Mouse (Mus musculus): ENCODE measurements at regions not wholly inside any gene's neighbourhood (a gene's known extent, or its start where the extent isn't known, plus 50 kb on each side); places are given as distances from the start of the nearest gene placed in this dataset.

DNA sequence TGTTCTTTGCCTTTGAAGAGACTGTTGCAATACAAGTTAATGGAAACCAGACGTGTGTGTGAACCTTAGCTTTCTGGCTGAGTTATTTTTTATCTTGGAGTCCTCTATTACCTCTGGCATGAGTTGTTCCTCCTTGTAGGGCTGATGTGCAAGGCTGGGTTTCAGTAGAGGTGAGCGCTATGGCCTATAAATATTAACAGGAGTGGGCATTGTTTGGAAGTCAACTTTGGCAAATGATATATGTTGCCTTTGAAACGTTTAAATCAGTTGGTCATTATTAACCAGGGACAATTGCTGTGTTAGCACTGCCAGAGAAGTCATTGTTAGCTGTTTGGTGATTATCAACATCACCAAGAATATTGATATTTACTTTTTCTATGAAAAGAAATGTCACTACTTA is 1352.6 kb downstream of the Gsdmc2 start:
- DNase-seq (ENCODE audit: low read depth, low spot score), result no peak
- in situ Hi-C loops (cut with MboI; ENCODE audit: low pct_unique_long_range_greater_than_20kb), result no loop called here
- POLR2A ChIA-PET, result no interaction called here

GRCm38 (mm10) chr15:62490548-62490947 is 1354.4 kb downstream of the Gsdmc2 start:
- ChIA-PET CTCF (interaction anchor here (1.0 to 1.1 kb wide), 2 partner anchors 9 to 74 kb away, joined by 3 to 4 read pairs; no protein-coding TSS in a partner anchor), POLR2A (no interaction called here)
- TF ChIP-seq CTCF (IDR thresholded peaks at IDR 0.05), result no peak
- in situ Hi-C loops (cut with MboI; ENCODE audit: low pct_unique_long_range_greater_than_20kb), result no loop called here
- H3K27me3 ChIP-seq, result no peaks in the 10 kb centered on the region
- ATAC-seq, result no peak
- DNase-seq (ENCODE audit: low read depth, low spot score), result no peak

More for the DNA sequence above, 1352.6 kb downstream of the Gsdmc2 start:
- ATAC-seq, result no peak
- no peak for TF ChIP-seq CTCF (IDR thresholded peaks at IDR 0.05)
- CTCF ChIA-PET, result interaction anchor here (1.1 to 1.7 kb wide), 2 partner anchors 8 to 9 kb away, joined by 3 to 5 read pairs; no protein-coding TSS in a partner anchor
- no peaks in the 10 kb centered on the region for H3K27me3 ChIP-seq

DNA sequence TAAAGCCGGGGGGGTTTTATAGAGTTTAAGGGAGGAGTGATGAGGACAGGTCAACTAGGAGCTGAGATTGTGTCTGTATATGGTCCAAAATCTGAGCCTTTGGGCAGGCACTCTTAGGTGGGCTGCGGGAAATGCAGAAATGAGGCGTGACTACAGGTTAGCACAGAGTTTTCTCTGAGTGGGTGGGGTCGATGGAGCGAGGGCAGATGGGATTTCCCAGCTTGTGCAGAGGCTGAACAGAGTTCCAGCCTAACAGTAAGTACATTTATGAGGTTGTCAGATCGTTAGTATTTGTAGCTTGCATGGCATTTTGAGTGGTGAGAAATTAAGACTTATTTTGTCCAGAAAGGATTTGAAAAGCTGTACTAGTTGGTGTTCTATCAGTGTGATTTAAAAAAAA is 1358.4 kb downstream of the Gsdmc2 start:
- ATAC-seq, result no peak
- TF ChIP-seq CTCF (IDR thresholded peaks at IDR 0.05), result no peak
- no peak for DNase-seq (ENCODE audit: low read depth, low spot score)
- H3K27me3 ChIP-seq, result no peaks in the 10 kb centered on the region
- in situ Hi-C loops (cut with MboI; ENCODE audit: low pct_unique_long_range_greater_than_20kb), result no loop called here
- ChIA-PET POLR2A (interaction anchor here (0.5 kb wide), 1 partner anchor 151 kb away, joined by 6 read pairs; no protein-coding TSS in a partner anchor), CTCF (interaction anchor here (2.4 kb wide), 1 partner anchor 19 kb away, joined by 5 read pairs; no protein-coding TSS in a partner anchor)

GRCm38 (mm10) chr15:62484350-62484749 is 1360.6 kb downstream of the Gsdmc2 start:
- DNase-seq (ENCODE audit: low read depth, low spot score) (no peak), ATAC-seq (no peak)
- H3K27me3 ChIP-seq, result no peaks in the 10 kb centered on the region
- ChIA-PET CTCF (interaction anchor here (1.1 to 1.4 kb wide), 2 partner anchors 8 to 10 kb away, joined by 3 to 6 read pairs; no protein-coding TSS in a partner anchor), POLR2A (no interaction called here)
- TF ChIP-seq CTCF (IDR thresholded peaks at IDR 0.05), result no peak
- in situ Hi-C loops (cut with MboI; ENCODE audit: low pct_unique_long_range_greater_than_20kb), result no loop called here

DNA sequence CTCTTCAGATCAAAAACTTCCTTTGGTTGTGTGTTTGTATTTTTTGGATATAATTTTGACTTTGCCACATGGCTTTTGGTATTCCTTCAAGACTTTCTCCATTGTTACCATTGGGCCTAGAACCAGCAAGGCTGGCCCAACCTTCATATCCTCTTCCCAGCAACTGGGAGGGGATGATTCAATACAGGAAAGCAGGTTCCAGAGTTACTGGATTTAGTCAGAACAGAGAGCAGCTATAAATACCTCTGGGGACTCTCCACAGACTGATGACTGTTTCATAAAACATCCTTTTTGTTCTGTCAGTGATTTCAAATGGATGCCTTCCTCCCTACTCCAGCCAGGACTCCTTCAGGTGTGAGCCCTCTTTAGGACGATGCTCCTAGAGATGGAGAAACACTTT is 1361.4 kb downstream of the Gsdmc2 start:
- in situ Hi-C loops (cut with MboI; ENCODE audit: low pct_unique_long_range_greater_than_20kb), result no loop called here
- CTCF ChIA-PET, result interaction anchor here (1.1 to 1.4 kb wide), 2 partner anchors 9 to 11 kb away, joined by 3 to 6 read pairs; no protein-coding TSS in a partner anchor
- TF ChIP-seq CTCF (IDR thresholded peaks at IDR 0.05), result no peak
- no peak for ATAC-seq
- no peak for DNase-seq (ENCODE audit: low read depth, low spot score)
- POLR2A ChIA-PET, result no interaction called here
- no peaks in the 10 kb centered on the region for H3K27me3 ChIP-seq

DNA sequence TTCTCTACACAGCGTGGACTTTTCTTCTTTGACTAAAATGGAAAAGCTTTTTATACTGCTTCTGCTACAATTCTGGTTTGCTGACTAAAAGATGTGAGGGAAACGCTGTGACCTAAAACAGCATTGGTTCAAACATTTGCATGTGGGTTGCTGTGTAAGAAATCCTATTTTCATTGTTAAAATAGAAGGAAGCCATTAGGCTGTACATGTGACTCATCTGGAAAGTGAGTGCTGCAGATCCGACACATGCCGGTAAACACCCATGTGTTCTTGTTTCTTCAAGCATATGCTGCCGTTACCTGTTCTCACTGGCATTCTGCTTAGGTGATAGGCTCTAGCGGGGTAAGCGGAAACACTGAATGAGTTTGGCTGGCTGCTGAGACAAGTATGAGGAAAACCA is 1362.6 kb downstream of the Gsdmc2 start:
- in situ Hi-C loops (cut with MboI; ENCODE audit: low pct_unique_long_range_greater_than_20kb), result no loop called here
- TF ChIP-seq CTCF (IDR thresholded peaks at IDR 0.05), result no peak
- POLR2A ChIA-PET, result no interaction called here
- DNase-seq (ENCODE audit: low read depth, low spot score) (no peak), ATAC-seq (no peak)
- no peaks in the 10 kb centered on the region for H3K27me3 ChIP-seq
- CTCF ChIA-PET, result interaction anchor here (1.2 to 1.7 kb wide), 2 partner anchors 8 to 14 kb away, joined by 4 to 6 read pairs; no protein-coding TSS in a partner anchor

DNA sequence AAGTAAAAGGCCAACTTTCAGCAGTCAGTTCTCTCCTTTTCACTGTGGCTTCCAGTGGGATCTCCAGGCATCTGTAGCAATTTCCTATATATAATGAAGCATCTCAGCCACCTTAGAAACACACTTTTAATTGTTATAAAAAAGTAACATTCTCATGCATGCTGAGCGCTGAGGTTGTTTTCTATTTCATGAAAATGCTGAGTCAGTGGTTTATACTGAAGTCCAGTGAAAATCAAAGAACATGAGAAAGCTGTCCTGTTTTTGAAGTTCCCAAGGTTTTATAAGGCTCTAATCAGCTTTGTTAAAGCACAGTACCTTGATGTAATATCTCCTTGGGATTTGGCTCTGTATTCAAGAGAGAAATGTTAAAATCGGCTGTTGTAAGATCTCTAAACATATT is 1367.2 kb downstream of the Gsdmc2 start:
- TF ChIP-seq CTCF (IDR thresholded peaks at IDR 0.05), result no peak
- ChIA-PET CTCF (no interaction called here), POLR2A (no interaction called here)
- H3K27me3 ChIP-seq, result no peaks in the 10 kb centered on the region
- DNase-seq (ENCODE audit: low read depth, low spot score) (no peak), ATAC-seq (no peak)
- in situ Hi-C loops (cut with MboI; ENCODE audit: low pct_unique_long_range_greater_than_20kb), result no loop called here

- CTCF ChIA-PET, result no interaction called here
- POLR2A ChIA-PET, result no interaction called here
- no peak for TF ChIP-seq CTCF (IDR thresholded peaks at IDR 0.05)
- in situ Hi-C loops (cut with MboI; ENCODE audit: low pct_unique_long_range_greater_than_20kb), result no loop called here
- no peak for DNase-seq (ENCODE audit: low read depth, low spot score)
- H3K27me3 ChIP-seq, result no peaks in the 10 kb centered on the region
- ATAC-seq, result no peak
Observed at GRCm38 (mm10) chr15:62476452-62476851, 1368.5 kb downstream of the Gsdmc2 start.

DNA sequence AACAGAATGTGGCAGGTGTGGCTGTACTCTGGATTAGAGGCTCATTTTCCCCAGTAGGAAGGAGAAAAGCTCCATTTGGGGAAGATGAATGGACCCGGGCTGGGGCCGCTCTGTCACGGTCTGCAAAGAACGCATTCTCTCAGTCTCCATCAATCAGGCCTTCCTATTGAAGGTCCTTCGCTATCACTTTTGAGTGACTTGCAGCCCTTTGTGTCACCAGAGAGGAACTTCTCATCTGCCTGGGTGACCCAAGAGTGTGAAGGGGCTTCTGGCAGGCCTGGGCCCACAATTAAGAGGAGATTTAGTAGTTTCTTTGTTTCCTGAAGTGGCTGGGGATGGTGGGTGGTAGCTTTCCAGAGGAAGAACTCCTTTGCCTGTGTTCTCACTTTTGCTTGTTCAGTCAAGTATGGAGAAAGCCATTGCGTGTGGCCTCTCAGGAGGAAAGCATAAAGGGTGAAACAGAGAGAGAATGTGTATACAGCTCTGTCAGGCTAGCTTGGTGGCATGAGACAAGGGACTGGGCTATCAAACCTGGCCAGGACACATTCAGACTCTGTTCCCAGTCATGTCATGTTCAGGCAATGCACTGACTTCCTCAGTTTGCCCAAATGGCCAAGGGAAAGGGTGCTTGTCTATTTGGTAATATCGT is 1374.2 kb downstream of the Gsdmc2 start:
- ChIA-PET CTCF (interaction anchor here (1.3 kb wide), 1 partner anchor 11 kb away, joined by 3 read pairs; no protein-coding TSS in a partner anchor), POLR2A (interaction anchor here (0.6 kb wide), 1 partner anchor 29 kb away, joined by 4 read pairs; no protein-coding TSS in a partner anchor)
- DNase-seq (ENCODE audit: low read depth, low spot score) (no peak), ATAC-seq (no peak)
- TF ChIP-seq CTCF (IDR thresholded peaks at IDR 0.05), result no peak
- H3K27me3 ChIP-seq, result no peaks in the 10 kb centered on the region
- in situ Hi-C loops (cut with MboI; ENCODE audit: low pct_unique_long_range_greater_than_20kb), result no loop called here

- no peaks in the 10 kb centered on the region for H3K27me3 ChIP-seq
- TF ChIP-seq CTCF (IDR thresholded peaks at IDR 0.05), result no peak
- no peak for ATAC-seq
- in situ Hi-C loops (cut with MboI; ENCODE audit: low pct_unique_long_range_greater_than_20kb), result no loop called here
- ChIA-PET POLR2A (no interaction called here), CTCF (interaction anchor here (1.8 kb wide), 1 partner anchor 20 kb away, joined by 5 read pairs; no protein-coding TSS in a partner anchor)
- no peak for DNase-seq (ENCODE audit: low read depth, low spot score)
Observed at GRCm38 (mm10) chr15:62468076-62468475, 1376.9 kb downstream of the Gsdmc2 start.

GRCm38 (mm10) chr15:62466856-62467255 is 1378.1 kb downstream of the Gsdmc2 start:
- CTCF ChIA-PET, result interaction anchor here (1.8 kb wide), 1 partner anchor 21 kb away, joined by 5 read pairs; no protein-coding TSS in a partner anchor
- no peak for TF ChIP-seq CTCF (IDR thresholded peaks at IDR 0.05)
- in situ Hi-C loops (cut with MboI; ENCODE audit: low pct_unique_long_range_greater_than_20kb), result no loop called here
- ATAC-seq (no peak), DNase-seq (ENCODE audit: low read depth, low spot score) (no peak)
- H3K27me3 ChIP-seq, result no peaks in the 10 kb centered on the region
- POLR2A ChIA-PET, result no interaction called here

Measured in Patski (cell line).